Mouse (Mus musculus) brain, embryonic 14.5 days (tissue): ENCODE measurements around the gene Efs.

Experiments
- CTCF ChIP-seq: fragments of 200-500 bp; IDR thresholded peaks from 2 replicates; pipeline ENCODE4 v1.5.1; 2012; ENCODE audit warnings: inconsistent platforms, mild to moderate bottlenecking, moderate library complexity, borderline replicate concordance; ENCODE audit not compliant: insufficient read depth, insufficient read length; ENCODE audit errors: extremely low read depth
- POLR2A ChIP-seq: fragments of 200-500 bp; IDR thresholded peaks from 2 replicates; pipeline ENCODE4 v1.6.1; 2012; ENCODE audit warnings: mild to moderate bottlenecking, inconsistent platforms, borderline replicate concordance; ENCODE audit not compliant: poor library complexity, insufficient read depth, insufficient read length, severe bottlenecking; ENCODE audit errors: extremely low read depth

DNA sequence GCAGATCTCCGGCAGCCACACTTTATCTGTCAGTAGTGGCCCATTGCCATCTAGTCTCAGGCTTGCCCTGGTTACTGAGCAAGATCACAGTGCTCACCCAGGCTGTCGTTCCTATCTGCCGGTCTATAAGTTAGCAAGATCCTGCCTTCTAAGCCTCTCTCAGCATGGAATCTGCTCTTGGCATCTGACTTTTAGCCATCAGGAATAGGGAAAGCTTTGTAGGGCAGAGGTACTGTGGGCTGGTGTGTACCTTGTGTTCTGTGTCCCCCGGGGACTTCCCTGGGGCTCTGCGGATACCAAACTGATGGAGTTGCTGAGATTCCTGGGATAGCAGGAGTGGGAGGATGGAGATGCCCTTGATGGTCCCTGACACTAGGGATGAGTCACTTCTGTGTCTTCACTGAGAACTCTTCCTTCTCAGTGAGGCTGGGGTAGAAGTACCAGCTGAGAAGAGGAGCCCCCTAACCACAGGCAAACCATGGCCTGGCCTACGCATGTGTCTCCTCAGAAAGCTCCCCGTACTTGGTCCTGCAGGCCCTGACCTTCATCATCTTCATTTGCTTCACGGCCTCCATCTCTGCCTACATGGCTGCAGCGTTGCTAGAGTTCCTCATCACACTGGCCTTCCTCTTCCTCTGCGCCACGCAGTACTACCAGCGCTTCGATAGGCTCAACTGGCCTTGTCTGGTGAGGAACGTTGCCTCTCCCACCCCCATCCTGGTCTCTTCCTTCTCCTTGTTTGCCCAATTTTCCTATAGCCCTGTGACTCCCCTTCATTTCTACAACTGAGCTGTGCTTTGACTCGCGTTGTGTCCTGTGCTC, 11.6 kb upstream of the Efs start:
- TF ChIP-seq POLR2A (no peak), CTCF (no peak)
